In the genomic region with DNA sequence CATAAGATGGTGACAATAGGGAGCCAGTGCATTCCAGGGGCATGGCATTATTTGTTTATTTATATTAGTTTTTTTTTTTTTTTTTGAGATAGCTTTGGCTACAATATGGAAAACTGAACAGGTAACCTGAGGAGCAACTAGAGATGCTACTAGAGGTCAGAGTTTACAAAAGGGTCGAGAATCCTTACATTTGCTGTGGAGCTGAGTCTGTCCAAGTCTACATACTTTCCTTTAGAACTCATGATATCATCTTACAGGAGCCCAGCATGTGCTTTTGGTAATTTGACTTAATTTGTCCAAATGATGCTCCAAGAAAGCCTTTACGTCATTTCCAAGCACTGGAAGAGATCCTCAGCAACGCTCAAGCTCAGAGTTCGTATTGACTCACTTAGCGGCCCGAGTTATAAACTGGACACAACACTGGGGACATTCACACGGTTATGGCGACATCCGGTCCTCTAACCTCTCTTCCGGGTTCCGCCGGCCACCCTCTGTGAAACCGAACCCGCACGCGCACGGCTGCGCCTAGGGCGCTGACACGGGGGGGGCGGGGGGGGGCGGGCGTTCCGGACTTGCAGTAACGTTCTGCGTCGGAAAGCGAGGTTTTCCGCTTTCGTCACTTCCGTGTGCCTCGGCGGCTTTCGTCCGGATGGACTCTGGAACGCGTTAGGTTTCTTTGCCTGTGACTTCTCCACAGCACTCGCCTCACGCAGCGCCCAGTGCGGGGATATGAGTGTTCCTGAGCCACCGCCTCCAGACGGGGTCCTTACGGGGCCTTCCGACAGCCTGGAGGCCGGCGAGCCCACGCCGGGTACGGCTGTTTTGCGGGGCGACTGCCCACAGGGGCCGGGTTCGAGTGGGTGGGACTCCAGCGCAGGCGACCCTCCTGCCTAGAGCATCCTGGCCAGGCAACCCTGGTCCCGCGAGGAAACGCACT, we compare ENCODE assay signal across 1 mouse cellular context.
TF ChIP-seq lines count a peak whose summit lies in the region.

A gene (plus strand): TSS at position 610 of the 937 bp plus-strand sequence.

TF ChIP-seq in MEL, 35 proteins besides CTCF, POLR2A, EP300 and RAD21 (continued from another document):
- TF ChIP-seq MAX (IDR thresholded peaks at IDR 0.05; ENCODE audit: low read length), result peak; percentile 39; the same call in 1 of the 2 replicates
- peak; percentile 83 for TF ChIP-seq SIN3A (IDR thresholded peaks at IDR 0.05; ENCODE audit: low read length)
- peak; percentile 42; the same call in 1 of the 2 replicates for TF ChIP-seq POLR2AphosphoS2 (IDR thresholded peaks at IDR 0.05; ENCODE audit: low read length)
- TF ChIP-seq ZC3H11A (IDR thresholded peaks at IDR 0.05; ENCODE audit: low read depth, low read length), result no peak
- no peak for TF ChIP-seq USF1 (IDR thresholded peaks at IDR 0.05; ENCODE audit: low read depth, low read length)
- TF ChIP-seq NELFE (IDR thresholded peaks at IDR 0.05; ENCODE audit: low read depth, low read length), result peak; percentile 71
- no peak for TF ChIP-seq TAL1 (IDR thresholded peaks at IDR 0.05; ENCODE audit: low read length)
